Mouse (Mus musculus) cerebellum, adult 18-20 months (tissue): ENCODE measurements around the gene Mre11a.
A peak's percentile ranks its signal among the peaks of the same experiment; 100 is the strongest.

Experiments
- DNase-seq, 2 experiments: peaks; one replicate each; pipeline ENCODE4 v3.0.0; 2021

The Mre11a gene

DNA sequence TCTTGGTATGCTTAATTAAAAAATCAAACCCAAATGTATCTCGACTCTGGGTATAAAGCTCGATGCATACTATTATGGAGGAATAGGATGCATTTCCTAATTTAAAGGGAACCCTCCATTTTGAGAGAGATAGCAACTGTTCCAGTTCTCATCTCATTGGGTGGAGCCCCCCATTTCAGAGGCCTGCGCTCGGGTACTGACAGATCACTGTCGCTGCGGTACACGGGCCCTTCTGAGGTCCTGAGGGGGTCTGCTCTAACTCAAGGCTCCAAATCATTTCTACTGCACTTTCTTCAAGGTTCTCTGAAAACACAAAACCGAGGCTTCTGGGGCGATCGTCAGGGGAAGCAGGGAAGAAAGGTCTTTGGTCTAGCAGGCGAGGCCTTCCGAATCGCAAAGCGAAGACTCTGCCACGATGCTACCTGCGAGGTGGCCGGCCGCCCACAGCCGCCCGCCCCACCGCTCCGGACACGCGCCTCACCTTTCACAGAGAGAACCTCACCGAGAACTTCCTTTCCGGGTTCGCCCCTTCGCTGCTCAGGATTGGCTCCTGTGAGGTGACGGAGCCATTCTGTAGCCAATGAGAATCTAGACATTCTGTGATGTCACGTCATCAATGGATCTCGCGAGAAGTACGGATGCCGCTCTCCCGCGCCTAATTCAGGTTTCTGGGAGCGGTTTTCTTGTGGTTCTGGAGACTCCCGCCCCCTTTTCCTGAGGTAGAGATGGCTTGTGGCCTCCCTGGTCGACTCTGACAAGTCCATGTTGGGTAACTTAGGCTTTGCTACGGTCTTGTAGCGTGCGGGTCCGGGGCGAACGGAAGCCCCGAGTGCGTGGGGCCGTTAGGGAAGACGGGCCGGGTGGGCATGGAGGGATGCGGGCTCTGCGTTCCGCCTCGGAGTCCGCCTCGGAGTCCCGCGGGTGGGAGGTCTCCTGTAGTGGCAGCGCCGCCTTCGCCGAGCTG is at the start of gene Mre11a, which contains the start of gene Ankrd49:
Gene Mre11a (plus strand): TSS at position 616 of the 964 bp plus-strand sequence.
Gene Ankrd49 (minus strand): TSS at position 818 of the 964 bp plus-strand sequence.
- DNase-seq = peak; percentile 91 to 95

DNA sequence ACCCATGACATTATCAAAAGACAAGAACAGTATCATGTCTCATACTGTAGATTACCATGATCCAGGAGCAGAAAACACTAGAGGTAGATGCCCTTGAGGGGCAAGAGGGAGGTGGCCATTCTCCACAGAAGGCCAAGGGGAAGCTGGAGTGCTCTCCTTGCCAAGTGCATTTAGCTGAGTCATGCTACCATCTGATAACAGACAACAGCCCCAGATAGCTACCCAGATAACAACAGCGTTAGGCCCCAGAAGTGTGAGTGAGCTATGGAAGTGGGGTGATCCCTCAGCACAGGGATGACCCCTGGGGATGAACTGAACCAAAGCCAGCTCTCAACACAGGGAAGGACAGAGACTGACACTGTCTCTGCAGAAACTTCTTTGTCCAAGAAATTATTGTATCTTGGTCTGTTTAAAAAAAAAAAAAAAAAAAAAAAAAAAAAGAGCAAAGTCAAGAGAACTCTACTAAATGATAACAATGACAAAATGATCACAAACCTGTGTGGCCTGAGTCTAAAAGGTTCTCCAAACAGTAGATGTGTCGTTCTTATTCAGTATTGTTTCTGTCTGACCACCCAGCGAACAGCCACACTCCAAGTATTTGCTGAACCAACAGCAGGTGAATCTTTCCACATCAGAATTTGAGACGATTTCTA is 44.8 kb upstream of the Mre11a start:
- no peak for DNase-seq

DNA sequence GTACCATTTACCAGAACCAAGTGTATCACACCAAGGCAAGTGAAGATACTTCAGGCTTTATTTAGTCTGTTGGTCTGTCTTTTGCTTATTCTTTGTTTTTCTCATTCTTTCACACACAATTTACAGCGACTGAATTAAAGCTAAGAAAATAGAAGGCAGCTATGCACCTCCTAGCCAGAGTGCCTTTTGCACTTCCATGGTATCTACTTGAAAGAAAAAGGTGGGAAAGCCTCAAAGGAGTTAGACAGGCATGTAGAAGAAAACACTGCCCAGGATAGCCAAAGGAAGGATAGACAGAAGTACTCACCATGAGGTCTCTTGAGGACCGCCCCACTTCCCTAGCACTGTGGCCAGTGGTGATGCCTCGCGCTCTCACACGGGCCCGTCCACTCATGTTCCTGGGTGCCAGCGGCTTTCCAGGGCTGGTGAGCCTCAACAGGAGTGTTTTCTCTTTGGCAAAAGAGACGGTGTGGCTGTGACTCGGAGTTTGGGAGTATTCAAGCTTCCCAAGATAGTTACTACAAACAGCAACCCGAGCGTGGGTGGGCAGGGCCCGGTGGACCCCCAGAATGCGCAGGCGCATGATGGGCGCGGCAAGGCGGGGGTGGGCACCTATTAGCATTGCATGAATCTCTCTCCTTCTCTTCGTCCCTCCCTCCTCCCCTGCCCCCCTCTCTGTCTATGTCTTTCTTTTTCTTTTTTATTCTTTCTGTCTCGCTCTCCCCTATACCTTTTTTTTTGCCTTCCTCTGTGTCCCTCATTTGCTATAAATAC is 44.1 kb upstream of the Mre11a start, which contains the start of gene Piwil4:
Gene Piwil4 (minus strand): TSS at position 583 of the 774 bp plus-strand sequence.
- DNase-seq = no peak

DNA sequence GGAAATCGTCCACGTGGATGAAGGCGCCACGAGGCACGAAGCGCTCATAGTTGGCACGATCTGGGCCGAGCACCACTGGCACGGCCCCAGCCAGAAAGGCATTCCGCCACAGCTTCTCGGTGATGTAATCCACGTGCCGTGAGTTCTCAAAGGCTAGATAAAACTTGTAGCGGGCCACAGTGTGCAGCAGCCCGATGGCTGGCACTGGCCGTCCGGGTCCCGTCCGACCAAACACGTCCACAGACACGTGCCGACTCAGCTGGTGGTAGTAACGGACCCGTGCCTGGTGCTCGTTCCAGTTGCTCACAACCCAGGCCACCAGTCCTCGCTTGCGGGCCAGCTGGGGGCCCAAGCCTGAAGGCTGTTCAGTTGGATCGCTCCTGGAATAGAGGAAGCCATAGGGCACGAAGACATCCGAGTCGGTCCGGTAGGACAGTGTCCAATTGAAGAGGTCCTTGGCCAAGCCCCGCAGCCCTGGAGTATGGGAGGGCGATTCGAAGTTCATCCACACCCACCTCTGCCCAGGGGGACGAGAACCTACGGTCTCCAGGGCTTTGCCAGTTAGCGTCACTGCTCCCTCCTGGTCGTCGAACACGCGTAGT is 33.5 kb upstream of the Mre11a start:
- no peak for DNase-seq

DNA sequence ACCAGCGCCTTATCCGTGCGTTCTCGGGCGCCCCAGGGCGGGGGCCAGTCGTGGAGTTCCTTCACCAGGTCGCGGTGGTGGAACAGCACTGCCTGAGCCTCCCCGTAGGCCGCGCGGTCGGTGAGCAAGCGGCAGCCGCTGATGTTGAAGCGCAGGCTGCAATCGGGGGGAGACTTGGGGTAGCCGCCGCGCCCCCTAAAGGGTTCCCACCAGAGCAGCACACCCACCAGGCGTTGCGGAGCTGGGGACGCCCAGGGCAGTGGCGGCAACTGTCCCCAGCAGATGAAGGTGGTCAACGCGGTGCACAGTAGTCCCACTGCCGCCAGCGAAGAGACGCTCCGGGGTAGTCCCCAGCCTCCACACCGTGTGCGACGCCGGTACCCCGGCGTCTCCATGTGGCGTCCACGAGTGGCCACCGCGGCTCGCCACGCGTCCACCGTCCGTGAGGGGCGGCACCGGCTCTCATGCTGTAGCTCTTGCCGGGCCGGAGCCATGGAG is 32.9 kb upstream of the Mre11a start:
- DNase-seq = no peak

DNA sequence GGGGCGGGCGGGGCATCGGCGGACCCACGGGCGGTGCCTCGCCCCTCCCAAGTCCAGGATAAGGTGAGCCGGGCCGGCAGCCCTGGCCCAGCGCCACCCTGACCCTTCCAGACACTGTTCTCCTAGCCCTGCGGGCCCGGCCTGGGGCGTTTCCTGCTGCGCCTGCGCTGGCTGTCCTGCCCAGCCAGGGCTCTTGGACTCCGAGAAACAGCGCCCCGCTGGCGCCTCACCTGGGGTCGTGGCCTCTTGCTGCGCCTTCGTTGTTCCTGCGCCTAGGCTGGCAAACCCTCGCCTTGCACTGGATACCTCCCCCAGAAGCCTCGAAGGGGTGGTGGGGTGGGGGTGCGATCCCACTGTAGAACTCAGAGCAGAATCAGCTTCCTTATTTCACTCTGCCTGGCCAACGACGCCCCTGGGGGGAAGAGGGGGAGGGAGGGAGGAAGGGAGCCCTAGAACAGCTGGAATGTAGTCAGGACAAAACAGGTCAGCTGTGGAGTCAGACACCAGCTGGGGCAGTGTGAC is 32.4 kb upstream of the Mre11a start, which contains the start of gene Fut4:
Gene Fut4 (minus strand): TSS at position 393 of the 522 bp plus-strand sequence.
- DNase-seq = no peak

DNA sequence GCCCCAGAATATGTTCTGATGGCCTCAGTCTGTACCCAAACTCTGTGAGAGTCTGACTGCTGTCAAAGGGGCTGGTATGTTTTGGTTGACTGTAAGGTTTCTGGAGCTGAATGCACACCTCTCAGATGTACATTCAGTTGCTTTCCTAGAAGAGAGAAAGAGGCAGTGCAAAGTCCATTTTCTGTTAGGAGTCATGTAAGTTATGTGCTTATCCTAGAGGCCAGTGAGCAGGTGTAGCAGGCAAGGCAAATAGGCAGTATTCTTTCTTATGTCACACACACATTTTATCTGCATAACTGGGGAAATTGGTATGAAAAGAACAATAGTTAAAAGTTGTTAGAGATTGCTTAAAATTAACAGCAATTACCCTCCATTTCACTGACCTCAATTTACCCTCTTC is 30.5 kb upstream of the Mre11a start:
- no peak for DNase-seq

DNA sequence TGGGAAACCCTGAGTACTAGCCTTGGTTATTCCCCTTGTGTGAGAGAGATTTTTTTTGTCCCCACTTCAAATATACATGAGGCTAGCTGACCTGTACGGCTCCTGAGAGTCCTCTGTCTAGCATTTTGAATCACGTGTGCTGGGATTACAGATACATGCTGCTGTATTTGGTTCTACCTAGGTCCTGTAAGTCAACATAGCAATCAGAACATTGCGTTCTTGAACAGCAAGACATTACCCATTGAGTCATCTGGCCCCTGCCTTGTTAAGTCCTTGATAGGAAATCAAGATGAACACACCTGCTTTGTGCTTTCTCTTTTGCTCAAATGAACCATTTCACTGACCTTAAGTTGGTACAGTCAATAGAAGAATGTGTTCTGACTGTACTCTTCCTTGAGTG is 30.0 kb upstream of the Mre11a start:
- no peak for DNase-seq

DNA sequence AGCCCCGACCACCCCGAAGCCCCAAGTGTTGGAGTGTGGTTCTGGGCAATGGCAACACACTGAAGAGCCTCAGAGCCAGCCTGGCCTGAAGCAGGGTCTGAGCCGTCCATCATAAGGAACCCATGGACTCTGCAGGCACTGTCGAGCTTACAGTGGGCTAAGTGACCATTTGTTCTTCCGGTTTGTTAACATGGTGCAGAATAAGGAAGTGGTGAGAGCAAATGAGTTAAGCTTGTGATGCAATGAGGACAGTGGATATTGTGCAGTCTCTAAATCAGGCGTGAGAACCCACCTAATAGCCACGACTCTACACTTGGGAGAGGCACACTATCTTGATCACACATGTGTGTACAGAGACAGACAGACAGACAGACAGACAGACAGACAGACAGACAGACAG is 25.9 kb upstream of the Mre11a start:
- DNase-seq = no peak

DNA sequence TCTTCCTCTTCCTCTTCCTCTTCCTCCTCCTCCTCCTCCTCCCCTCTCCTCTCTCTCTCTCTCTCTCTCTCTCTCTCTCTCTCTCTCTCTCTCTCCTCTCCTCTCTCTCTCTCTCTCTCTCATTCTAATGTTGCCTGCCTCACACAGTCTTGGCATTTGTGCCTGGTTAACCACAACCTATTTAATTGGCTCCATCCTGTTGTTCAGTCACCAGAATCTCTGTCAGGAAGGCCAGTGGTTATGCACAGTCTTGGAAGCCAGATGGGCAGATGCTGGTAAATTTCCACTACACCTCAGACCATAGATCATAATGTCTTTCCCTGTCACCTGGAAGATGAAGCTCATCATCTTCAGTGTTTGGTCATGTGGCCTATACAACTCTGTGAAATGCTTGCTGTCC is 25.2 kb upstream of the Mre11a start:
- DNase-seq = no peak

DNA sequence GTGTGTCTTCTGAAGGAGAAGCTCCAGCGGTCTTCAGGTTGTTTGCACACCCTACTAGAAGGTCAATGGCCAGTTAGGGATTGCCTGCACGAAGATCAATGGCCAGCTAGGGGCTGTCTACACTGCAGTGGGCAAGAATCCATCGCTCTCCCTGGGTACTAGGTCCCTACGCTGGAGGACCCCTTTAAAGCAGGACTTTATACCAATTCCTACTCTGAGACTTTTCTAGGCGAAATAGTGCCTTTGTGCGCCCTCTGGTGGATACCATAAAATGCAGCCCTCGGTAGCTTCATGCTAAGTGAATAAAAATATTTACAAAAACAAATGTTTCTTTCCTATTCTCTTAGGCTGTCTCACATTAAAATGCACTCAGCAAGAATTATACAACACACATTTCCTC is 19.7 kb upstream of the Mre11a start:
- DNase-seq = peak; percentile 12 to 33

DNA sequence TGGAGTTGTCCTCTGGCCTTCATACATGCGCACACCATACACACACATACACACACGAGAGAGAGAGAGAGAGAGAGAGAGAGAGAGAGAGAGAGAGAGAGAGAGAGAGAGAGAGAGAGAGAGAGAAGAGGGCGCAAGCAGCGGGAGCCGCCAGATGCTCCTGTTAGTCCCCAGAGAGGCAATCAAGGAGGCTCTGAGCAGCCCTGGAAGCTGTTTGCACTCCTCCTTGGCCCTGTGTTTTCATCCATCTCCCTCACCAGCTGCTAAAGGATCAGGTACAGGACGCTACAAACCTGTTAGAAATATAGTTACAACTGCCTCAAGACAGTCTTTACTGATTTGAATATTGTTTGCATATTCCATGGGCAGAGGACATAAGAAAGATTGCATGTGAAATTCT is 14.6 kb upstream of the Mre11a start:
- DNase-seq = no peak

DNA sequence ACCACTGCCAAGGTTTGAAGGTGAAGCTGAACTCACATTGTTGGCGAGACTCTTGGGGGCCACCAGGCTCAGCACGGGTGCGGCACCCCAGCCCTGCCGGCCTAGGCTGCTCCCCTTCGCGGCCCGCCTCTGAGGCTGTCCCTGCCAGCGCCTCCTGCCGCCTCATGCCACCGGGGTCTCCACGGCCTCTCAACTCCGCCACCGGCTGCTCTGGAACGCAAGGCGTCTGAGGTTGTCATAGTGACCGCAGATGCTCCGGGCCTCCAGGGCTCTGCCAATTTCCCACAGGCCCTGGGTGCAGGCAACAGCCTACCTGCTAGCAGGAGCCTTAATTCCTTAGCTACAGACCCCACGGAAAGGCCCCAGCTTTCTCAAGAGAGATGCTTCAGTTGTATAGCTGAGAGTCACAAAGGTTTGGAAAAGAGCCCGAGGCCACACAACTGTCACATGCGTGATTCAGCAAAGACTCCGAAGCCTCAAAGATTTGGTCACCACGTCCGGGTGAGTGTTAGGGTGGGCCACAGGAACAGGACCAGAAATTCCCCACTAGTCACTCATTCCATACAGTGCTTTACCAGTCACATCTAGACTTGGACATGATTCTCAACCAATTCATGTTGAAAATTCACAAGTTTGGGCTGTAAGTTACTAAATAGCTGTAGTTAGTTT is 13.5 kb upstream of the Mre11a start, which contains the start of gene 1700012B09Rik:
Gene 1700012B09Rik (minus strand): TSS at position 228 of the 669 bp plus-strand sequence.
- DNase-seq = no peak

DNA sequence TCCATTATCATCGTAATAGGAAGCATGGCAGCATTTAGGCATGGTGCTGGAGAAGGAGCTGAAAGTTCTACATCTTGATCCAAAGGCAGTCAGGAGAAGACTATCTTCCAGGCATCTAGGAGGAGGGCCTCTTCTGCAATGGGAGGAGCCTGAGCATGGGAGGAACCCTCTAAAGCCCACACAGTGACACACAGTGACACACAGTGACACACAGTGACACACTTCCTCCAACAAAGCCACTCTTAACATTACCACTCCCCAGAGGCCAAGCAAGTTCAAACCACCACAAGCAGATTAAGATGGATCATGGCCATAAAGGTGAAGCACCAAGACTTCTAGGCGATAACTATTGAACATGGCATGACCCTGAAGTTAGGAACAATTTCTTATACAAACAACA is 12.4 kb upstream of the Mre11a start:
- DNase-seq = no peak

DNA sequence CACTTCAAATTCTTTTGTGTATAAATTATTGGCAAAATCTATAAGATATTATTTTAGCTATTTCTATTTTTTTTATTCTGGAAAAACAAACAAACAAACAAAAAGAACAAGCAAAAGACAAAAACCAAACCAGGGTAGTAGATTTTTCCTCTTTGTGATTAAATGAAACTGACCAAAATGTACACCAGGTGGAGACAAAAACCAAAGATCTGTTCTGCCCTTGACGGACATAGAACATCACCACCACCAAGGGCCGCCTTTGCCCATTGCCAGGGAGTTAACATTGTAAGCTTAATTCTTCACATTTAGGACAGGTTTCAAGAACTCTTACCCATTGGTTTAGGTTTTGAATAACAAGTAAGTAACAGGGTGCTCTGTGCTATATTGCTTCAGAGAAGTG is 10.6 kb upstream of the Mre11a start:
- no peak for DNase-seq

DNA sequence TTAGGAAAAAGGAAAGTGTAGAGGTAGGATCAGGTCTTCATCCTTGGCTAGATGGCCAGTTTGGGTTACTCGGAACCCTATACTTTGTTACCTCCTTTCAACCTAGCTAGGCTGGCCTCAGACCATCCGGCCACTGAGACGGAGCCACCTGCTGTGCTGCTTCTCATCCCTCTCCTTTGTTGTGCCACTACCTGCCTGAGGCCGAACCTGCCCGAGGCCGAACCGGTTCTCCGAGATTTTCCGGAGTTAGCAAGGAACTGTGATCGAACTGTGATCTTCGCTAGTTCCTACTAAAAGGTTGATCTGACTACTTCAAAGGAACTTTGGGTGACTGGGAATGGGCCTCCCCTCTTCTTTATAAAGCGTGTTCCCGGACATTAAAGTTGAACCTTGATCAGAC is 6.1 kb upstream of the Mre11a start:
- DNase-seq = no peak

DNA sequence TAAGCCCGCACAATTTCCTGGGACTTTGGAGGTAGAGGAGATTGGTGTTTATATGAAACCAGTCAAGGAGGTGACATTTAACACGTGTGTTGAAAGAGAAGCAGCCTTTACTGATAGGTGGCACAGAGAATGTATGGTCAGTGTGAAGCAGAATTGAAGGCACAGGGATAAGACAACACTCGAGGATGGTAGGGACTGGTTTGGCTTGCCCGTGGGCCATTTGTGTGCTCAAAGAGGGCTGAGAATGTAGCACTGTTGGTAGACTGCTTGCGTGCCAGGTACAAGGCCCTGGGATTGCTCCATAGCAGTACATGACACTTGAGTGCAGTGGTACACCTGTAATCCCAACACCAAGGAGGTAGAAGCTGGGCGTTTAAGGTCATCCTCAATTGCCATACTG is 2.9 kb downstream of the Mre11a start:
- no peak for DNase-seq

DNA sequence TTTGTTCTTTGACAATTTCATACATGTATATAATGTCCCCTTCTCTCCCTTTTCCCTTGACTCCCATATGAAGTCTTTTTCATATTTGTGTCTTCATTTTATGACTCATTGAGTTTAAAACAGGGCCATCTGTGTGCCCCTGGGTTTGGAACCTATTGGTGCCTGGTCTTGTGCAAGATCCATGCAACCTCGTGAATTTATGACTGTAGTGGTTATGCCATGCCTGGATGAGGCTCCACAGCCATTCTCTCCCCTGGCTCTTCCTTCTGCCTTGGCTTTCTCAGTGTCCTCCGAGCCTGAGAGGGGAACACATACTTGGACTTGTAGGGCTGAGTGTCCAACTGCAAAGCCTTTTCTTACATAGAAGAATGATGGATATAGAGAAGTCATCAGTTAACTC is 21.3 kb downstream of the Mre11a start:
- no peak for DNase-seq

DNA sequence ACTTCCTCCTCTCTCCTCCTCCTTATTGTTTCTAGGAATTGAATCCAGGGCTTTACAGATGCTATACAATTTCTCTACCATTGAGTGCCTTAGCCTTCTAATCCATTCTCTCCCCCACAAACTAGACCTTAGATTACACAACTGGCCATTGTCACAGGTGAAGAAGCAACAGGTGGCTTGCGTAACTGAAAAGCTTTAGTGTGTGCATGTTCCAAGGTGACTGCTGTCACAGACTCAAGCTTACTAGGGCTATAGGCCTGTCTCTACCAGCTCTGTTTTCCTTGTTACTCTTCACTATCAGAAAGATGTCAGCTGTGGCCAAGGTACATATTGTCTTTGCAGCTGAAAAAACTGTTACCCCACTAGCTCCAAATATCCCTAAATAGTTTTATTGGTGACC is 22.3 kb downstream of the Mre11a start:
- no peak for DNase-seq

DNA sequence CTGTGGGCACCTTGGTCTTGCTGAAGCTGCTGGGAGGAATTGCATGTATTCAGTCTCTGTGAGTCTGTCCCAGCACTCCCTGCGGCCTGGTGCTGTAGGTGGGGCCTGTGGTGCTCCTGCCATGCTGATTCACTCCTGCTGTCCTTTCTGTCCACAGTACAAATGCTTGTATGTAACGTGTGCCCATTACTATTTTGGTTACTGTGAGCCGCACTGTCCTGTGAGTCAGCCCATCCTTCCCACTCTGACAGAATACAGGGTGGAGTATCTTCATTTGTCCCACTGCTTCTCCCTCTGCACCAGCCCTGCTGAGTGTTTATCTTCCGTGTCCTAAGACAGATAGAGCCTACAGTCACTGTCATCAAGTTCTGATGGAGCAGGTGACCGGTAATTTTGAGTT is 25.7 kb downstream of the Mre11a start:
- DNase-seq = no peak

DNA sequence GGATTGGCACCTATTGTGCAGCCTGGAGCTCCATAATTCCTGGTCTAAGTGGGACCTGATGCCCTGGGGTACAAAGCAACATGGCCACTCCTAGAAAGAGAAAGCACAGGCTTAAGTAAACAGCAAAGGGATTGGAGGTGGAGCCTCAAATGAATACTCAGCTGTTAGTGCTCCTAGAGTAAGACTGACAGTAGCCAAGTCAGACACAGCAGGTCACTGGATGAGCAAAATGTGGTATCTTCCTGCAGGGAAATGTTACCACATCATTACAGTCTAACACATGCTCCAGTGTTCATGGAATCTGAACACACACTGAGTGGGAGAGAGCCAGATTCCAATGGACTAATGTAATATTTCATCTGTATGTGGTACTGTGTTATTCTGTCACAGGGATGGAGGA is 36.9 kb downstream of the Mre11a start:
- DNase-seq = no peak

DNA sequence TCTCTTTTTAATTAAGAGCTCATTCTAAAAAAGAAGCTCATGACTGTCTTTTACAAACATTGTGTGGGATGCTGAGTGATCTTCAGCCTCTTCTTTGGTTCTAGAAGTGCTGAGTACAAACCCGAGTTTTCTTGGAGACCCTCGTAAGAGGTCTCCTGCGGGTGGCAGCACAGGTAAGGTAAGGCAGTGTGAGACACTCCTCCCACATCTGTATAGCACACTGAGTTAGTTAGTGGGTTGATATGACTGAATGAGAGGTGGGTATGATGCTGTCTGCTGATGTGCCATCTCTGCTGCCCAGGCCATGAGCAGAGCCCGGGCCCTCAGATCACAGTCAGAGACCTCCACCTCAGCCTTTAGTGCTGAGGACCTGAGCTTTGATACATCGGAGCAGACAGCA is 40.4 kb downstream of the Mre11a start:
- no peak for DNase-seq
